Mouse (Mus musculus) megakaryocyte, embryonic 14.5 days (primary cell): ENCODE data around the gene Ppp1r16b.

Experiments used
- FLI1 ChIP-seq: IDR thresholded peaks from 2 replicates; pipeline ENCODE4 v1.6.1; 2012; ENCODE audit warnings: low read length, inconsistent platforms, mixed read lengths
- GATA1 ChIP-seq: IDR thresholded peaks from 3 replicates; pipeline ENCODE4 v1.6.1; 2012; ENCODE audit warnings: mixed read lengths, low read length, inconsistent platforms, borderline replicate concordance

DNA sequence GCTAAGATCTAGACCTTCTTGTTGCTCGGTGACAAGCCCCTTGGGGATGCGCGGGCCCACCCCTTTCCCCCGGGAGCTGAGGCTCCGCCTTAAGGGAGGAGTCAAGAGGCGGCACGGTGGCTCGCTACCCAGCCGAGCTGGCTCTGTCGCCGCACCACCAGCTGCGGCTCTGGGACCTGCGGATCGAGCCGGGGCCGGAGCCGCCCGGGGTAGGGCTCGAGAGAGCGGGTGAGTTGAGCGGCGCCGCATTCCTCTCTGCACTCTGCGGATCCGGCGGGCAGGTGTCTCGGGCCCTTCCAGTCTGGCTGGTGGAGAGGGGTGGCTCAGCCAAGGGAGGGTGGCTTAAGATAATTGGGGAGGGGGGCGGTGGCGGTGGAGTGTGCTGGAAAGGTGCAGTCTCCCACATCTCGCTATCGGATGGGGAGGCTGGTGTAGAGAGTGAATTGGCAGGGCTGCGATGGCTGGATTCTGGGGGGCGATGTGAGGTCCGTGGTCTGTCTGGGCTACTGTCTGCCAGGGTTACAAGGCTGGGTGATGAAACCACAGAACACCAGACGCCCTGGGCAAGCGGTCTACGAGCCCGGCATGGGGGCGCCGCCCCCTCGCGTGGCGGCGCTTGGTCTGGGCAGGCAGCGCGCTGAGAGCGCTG lies 1.9 kb downstream of the Ppp1r16b start:
- TF ChIP-seq GATA1: no peak
- TF ChIP-seq FLI1: no peak
